Mouse (Mus musculus) cortical plate, adult 2 months (tissue): Measurements from ENCODE around the gene Farsa.

Source experiments
- CTCF ChIP-seq: fragments of 200-500 bp; IDR thresholded peaks from 2 replicates; pipeline ENCODE4 v1.5.1; 2011; ENCODE audit warnings: mild to moderate bottlenecking, control low read depth, low read length; ENCODE audit not compliant: insufficient read depth; ENCODE audit errors: extremely low read depth
- POLR2A ChIP-seq: fragments of 200-500 bp; IDR thresholded peaks from 2 replicates; pipeline ENCODE4 v1.6.1; 2011; ENCODE audit warnings: mild to moderate bottlenecking, low read length, control low read depth; ENCODE audit not compliant: insufficient read depth; ENCODE audit errors: extremely low read depth

- TF ChIP-seq POLR2A = no peak
- TF ChIP-seq CTCF = no peak
Measured at GRCm38 (mm10) chr8:84856434-84856833, 355 bp upstream of the Farsa start.
